ENCODE assay signal across 30 mouse cellular contexts in the genomic region with DNA sequence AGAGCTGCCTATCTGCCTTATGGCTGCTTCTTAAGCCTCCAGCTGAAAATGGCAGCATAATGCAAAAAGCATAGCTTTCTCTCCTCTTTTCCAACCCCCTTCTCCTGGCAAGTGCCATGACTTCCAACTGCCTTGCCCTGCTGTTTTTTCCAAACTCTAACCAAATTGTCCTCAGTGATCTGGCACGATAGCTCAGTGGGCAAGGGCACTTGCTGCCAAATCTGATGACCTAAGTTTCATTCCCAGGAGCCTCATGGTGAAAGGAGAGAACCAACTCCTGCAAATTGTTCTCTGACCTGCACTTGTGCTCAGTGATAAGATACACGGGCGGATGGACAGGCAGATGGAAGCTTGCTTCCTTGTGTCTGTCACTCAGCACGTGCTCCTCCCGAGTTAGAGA. TPM values are rescaled to one million over a fixed set of nuclear protein-coding genes. Genes with fewer than 3 reads are reported as not detected.
"Had no signal": no experiment of that assay in that cellular context is flagged by ENCODE, and none has a peak within 500 bp of the region (broad histone marks: within the 10 kb centered on the region; RNA-seq: fewer than 3 reads in every experiment).

No protein-coding gene starts in this region.

- H3K4me2 ChIP-seq: heart, embryonic 11.5 days; hindbrain, embryonic 13.5 days; intestine, embryonic 15.5 days; limb, embryonic 12.5 days; liver, embryonic 11.5 days; liver, embryonic 13.5 days; liver, embryonic 15.5 days had no signal

- H3K9me3 ChIP-seq: hindbrain, embryonic 13.5 days; intestine, embryonic 15.5 days; limb, embryonic 10.5 days; limb, embryonic 12.5 days; liver, embryonic 13.5 days; liver, embryonic 15.5 days had no signal

- H3K4me1 ChIP-seq: hindbrain, embryonic 13.5 days; liver, embryonic 13.5 days; liver, embryonic 15.5 days had no signal

- H3K4me3 ChIP-seq: gastrocnemius, adult 2 months; heart, adult 2 months; hindbrain, embryonic 13.5 days; intestine, embryonic 15.5 days; layer of hippocampus, adult 2 months; left cerebral cortex, adult 2 months; limb, embryonic 10.5 days; limb, embryonic 12.5 days; liver, embryonic 13.5 days; liver, embryonic 15.5 days had no signal

- ATAC-seq: hindbrain, embryonic 16.5 days; inflammation-experienced regulatory T-cells, adult 6 months; intestine, embryonic 15.5 days; intestine, postnatal 0 days; liver, postnatal 0 days had no signal

- DNase-seq: gastrocnemius, adult 2 months; gastrocnemius, postnatal 14 days; gastrocnemius, postnatal 36 days; heart, adult 11 months; heart, adult 2 months; heart, postnatal 14 days; heart, postnatal 36 days; kidney, adult 18-20 months; kidney, adult 8-10 months; kidney, postnatal 10 days; kidney, postnatal 25 days; kidney, postnatal 4 days; liver; liver, embryonic 13.5 days; liver, postnatal 0 days had no signal

- H3K27ac ChIP-seq: gastrocnemius, adult 2 months; heart, adult 2 months; hindbrain, embryonic 13.5 days; intestine, embryonic 15.5 days; layer of hippocampus, adult 2 months; left cerebral cortex, adult 2 months; limb, embryonic 10.5 days; limb, embryonic 12.5 days; liver, embryonic 13.5 days; liver, embryonic 15.5 days had no signal

- H3K27me3 ChIP-seq: hindbrain, embryonic 13.5 days; intestine, embryonic 15.5 days; limb, embryonic 12.5 days; liver, embryonic 15.5 days had no signal

- H3K9ac ChIP-seq: hindbrain, embryonic 13.5 days; intestine, embryonic 15.5 days; limb, embryonic 12.5 days; liver, embryonic 13.5 days; liver, embryonic 15.5 days; liver, postnatal 0 days had no signal

RNA-seq across cellular contexts. Expression of a gene that starts 27.3 kb away (rescaled TPM):
- total RNA-seq: gastrocnemius, postnatal 14 days; gastrocnemius, postnatal 36 days; hematopoietic stem cell, adult 5-6 weeks; layer of hippocampus, adult 2 months; layer of hippocampus, postnatal 25 days had no signal
- polyA plus RNA-seq: hindbrain, embryonic 11.5 days; hindbrain, embryonic 13.5 days; hindbrain, embryonic 16.5 days; limb, embryonic 10.5 days; limb, embryonic 12.5 days; liver, embryonic 13.5 days had no signal
